ENCODE assay signal across 9 mouse cellular contexts in the genomic region with DNA sequence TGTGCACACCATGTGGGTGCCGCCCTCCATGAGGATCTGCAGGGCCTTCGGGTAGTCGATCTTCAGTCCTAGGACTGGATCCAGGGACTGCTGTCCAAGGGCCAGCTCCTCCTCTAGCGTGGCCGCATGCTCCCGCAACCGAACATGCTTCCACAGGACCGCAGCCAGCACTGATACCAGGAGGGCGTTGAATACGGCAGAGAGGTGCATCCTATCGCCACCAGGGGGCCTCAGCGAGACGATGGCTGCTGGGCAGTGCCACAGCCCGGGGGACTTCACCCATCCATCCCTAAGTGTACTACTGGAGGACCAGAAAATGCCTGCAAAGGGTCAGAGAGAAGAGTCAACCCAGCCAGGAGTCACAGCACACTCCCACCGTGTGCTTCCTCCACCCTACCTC. TPM values are rescaled to one million over a fixed set of nuclear protein-coding genes. Genes with fewer than 3 reads are reported as not detected.
A peak's percentile ranks its signal among the peaks of the same experiment; 100 is the strongest.
DNase-seq lines count a peak whose midpoint lies in the region; ATAC-seq and TF ChIP-seq lines count a peak whose summit lies in the region.
"Had no signal": no experiment of that assay in that cellular context is flagged by ENCODE, and none has a peak within 500 bp of the region (broad histone marks: within the 10 kb centered on the region; RNA-seq: fewer than 3 reads in every experiment).

No protein-coding gene starts in this region.

- 37% methylated on average over 15 of the region's 15 CpGs for WGBS in kidney, adult 2 months
- WGBS in limb, embryonic 13.5 days, result 52% methylated on average over 14 of the region's 15 CpGs
- 52% methylated on average over 15 of the region's 15 CpGs for WGBS in neural tube, embryonic 11.5 days
- WGBS in thymus, adult 2 months, result 65% methylated on average over 15 of the region's 15 CpGs

- no peak for TF ChIP-seq POLR2A in kidney, adult 2 months (IDR thresholded peaks at IDR 0.05; ENCODE audit: low read depth, low read length)
- TF ChIP-seq POLR2A in thymus, adult 2 months (IDR thresholded peaks at IDR 0.05; ENCODE audit: control insufficient read depth, extremely low read depth, insufficient read depth, low read length, poor library complexity), result no peak

- no peaks in the 10 kb centered on the region for H3K36me3 ChIP-seq in kidney, adult 2 months (ENCODE audit: control insufficient read depth, insufficient read depth, low read length)
- H3K36me3 ChIP-seq in limb, embryonic 13.5 days, result peaks cover 12% of the 10 kb centered on the region
- peaks cover 2% of the 10 kb centered on the region; the same call in 1 of the 2 replicates for H3K36me3 ChIP-seq in neural tube, embryonic 11.5 days (ENCODE audit: control insufficient read depth, insufficient read depth, low read length)
- no peaks in the 10 kb centered on the region for H3K36me3 ChIP-seq in thymus, adult 2 months (ENCODE audit: control insufficient read depth, insufficient read depth, low read length)

- H3K4me3 ChIP-seq in gastrocnemius, adult 2 months, result no peak overlapping the region
- no peak overlapping the region for H3K4me3 ChIP-seq in kidney, adult 2 months (ENCODE audit: insufficient read depth, low read depth, low read length)
- H3K4me3 ChIP-seq in limb, embryonic 13.5 days, result no peak overlapping the region
- no peak overlapping the region for H3K4me3 ChIP-seq in neural tube, embryonic 11.5 days (ENCODE audit: low read depth, low read length)
- no peak overlapping the region for H3K4me3 ChIP-seq in thymus, adult 2 months (ENCODE audit: control insufficient read depth, insufficient read depth, low read length)
- H3K4me3 ChIP-seq: stomach, embryonic 15.5 days had no signal

- H3K4me1 ChIP-seq in kidney, adult 2 months (ENCODE audit: control insufficient read depth, insufficient read depth, low read length), result no peaks in the 10 kb centered on the region
- H3K4me1 ChIP-seq in limb, embryonic 13.5 days, result peaks cover 21% of the 10 kb centered on the region
- peaks cover 3% of the 10 kb centered on the region; the same call in 1 of the 2 replicates for H3K4me1 ChIP-seq in neural tube, embryonic 11.5 days (ENCODE audit: control insufficient read depth, insufficient read depth, low read length)
- H3K4me1 ChIP-seq in thymus, adult 2 months (replicated peaks; ENCODE audit: control insufficient read depth, insufficient read depth, low read length), result peaks cover 5% of the 10 kb centered on the region
- H3K4me1 ChIP-seq: stomach, embryonic 15.5 days had no signal

- peak; percentile 93 for TF ChIP-seq CTCF in gastrocnemius, adult 2 months (IDR thresholded peaks at IDR 0.05)
- TF ChIP-seq CTCF in kidney, adult 2 months (conservative IDR thresholded peaks at IDR 0.05; ENCODE audit: insufficient read depth, insufficient read length, low read depth, low read length), result peak; percentile 85
- peak; percentile 91; the same call in 1 of the 2 replicates for TF ChIP-seq CTCF in thymus, adult 2 months (IDR thresholded peaks at IDR 0.05; ENCODE audit: borderline replicate concordance, control insufficient read depth, extremely low read depth, insufficient read depth, low read length, poor library complexity)

- 0 out of 2 replicates have a peak, but pooled peaks have one; percentile 42 for ATAC-seq in common myeloid progenitor, adult 5-6 weeks (replicated peaks; ENCODE audit: low read depth, poor library complexity, severe bottlenecking)
- ATAC-seq in limb, embryonic 13.5 days (ENCODE audit: low FRiP score, low read depth), result 0 out of 2 replicates have a peak, but pooled peaks have one; percentile 37
- peak; percentile 45; the same call in 1 of the 2 replicates for ATAC-seq in neural tube, embryonic 11.5 days (ENCODE audit: insufficient read depth, low FRiP score, low TSS enrichment)

- H3K4me2 ChIP-seq in limb, embryonic 13.5 days (replicated peaks), result no peak overlapping the region
- H3K4me2 ChIP-seq in neural tube, embryonic 11.5 days (ENCODE audit: low read depth), result no peak overlapping the region
- H3K4me2 ChIP-seq: stomach, embryonic 15.5 days had no signal

- no peak overlapping the region for H3K9ac ChIP-seq in limb, embryonic 13.5 days
- H3K9ac ChIP-seq in neural tube, embryonic 11.5 days (ENCODE audit: low read length), result no peak overlapping the region
- H3K9ac ChIP-seq: stomach, embryonic 15.5 days had no signal

- no peaks in the 10 kb centered on the region for H3K27me3 ChIP-seq in kidney, adult 2 months (replicated peaks; ENCODE audit: control insufficient read depth, insufficient read depth, low read length)
- no peaks in the 10 kb centered on the region for H3K27me3 ChIP-seq in limb, embryonic 13.5 days
- no peaks in the 10 kb centered on the region for H3K27me3 ChIP-seq in neural tube, embryonic 11.5 days (ENCODE audit: control insufficient read depth, insufficient read depth, low read length)
- H3K27me3 ChIP-seq in thymus, adult 2 months (ENCODE audit: control insufficient read depth, insufficient read depth, low read length), result no peaks in the 10 kb centered on the region
- H3K27me3 ChIP-seq: stomach, embryonic 15.5 days had no signal

- peak overlapping the region; percentile 43; the same call in 1 of the 2 replicates for H3K27ac ChIP-seq in gastrocnemius, adult 2 months
- no peak overlapping the region for H3K27ac ChIP-seq in kidney, adult 2 months (ENCODE audit: insufficient read depth, low read depth, low read length)
- H3K27ac ChIP-seq in limb, embryonic 13.5 days, result no peak overlapping the region
- H3K27ac ChIP-seq in neural tube, embryonic 11.5 days (ENCODE audit: low read depth, low read length), result no peak overlapping the region
- no peak overlapping the region for H3K27ac ChIP-seq in thymus, adult 2 months (ENCODE audit: control insufficient read depth, insufficient read depth, low read length)
- H3K27ac ChIP-seq: stomach, embryonic 15.5 days had no signal

- intact Hi-C loops in gastrocnemius, adult 2 months (cut with DNase I), result no loop called here

- peak; percentile 34 to 69 for DNase-seq in spleen, adult 18-20 months
- no peak for DNase-seq in spleen, adult 12 weeks (ENCODE audit: low spot score)
- peak; percentile 85 for DNase-seq in gastrocnemius, adult 2 months
- DNase-seq in kidney, adult 2 months, result peak; percentile 60
- DNase-seq in neural tube, embryonic 11.5 days (ENCODE audit: low spot score), result peak; percentile 69
- DNase-seq in thymus, adult 2 months, result peak; percentile 72

- no peaks in the 10 kb centered on the region for H3K9me3 ChIP-seq in limb, embryonic 13.5 days
- H3K9me3 ChIP-seq in neural tube, embryonic 11.5 days (ENCODE audit: control insufficient read depth, low read length), result no peaks in the 10 kb centered on the region
- H3K9me3 ChIP-seq: stomach, embryonic 15.5 days had no signal

RNA-seq across cellular contexts. Expression of a gene that starts 13.4 kb away (rescaled TPM):
- total RNA-seq in common myeloid progenitor, adult 5-6 weeks (2017), result 4.1 and 5.7 TPM in 2 replicates
- 10 to 100 TPM; 14.9 to 16.7 TPM for total RNA-seq in gastrocnemius, adult 2 months (2021)
- polyA plus RNA-seq in kidney, adult 2 months (2012; rRNA removed), result 16.7 and 20.6 TPM in 2 replicates
- polyA plus RNA-seq in limb, embryonic 13.5 days (2015; fragmentation: Nextera tagmentation; extraction: Ambion mirVana), result 15.2 and 16.0 TPM in 2 replicates
- 12.2 and 13.3 TPM in 2 replicates for polyA plus RNA-seq in neural tube, embryonic 11.5 days (2014; fragmentation: Nextera tagmentation; extraction: Ambion mirVana)
- polyA plus RNA-seq in thymus, adult 2 months (2012; rRNA removed), result 15.2 and 19.3 TPM in 2 replicates

RNA-seq across cellular contexts. Expression of a gene that starts 32.7 kb away (rescaled TPM):
- total RNA-seq in common myeloid progenitor, adult 5-6 weeks (2017), result not detected in 2 replicates
- 1 to 10 TPM in 1 of 2 experiments, under 1 TPM in 1; 0.97 to 1.6 TPM for total RNA-seq in gastrocnemius, adult 2 months (2021)
- 0.25 and 0.65 TPM in 2 replicates for polyA plus RNA-seq in kidney, adult 2 months (2012; rRNA removed)
- polyA plus RNA-seq in limb, embryonic 13.5 days (2015; fragmentation: Nextera tagmentation; extraction: Ambion mirVana), result 5.4 and 6.1 TPM in 2 replicates
- 0.66 and 0.81 TPM in 2 replicates for polyA plus RNA-seq in neural tube, embryonic 11.5 days (2014; fragmentation: Nextera tagmentation; extraction: Ambion mirVana)
- polyA plus RNA-seq in thymus, adult 2 months (2012; rRNA removed), result 0.64 and 0.69 TPM in 2 replicates
